Mouse (Mus musculus): ENCODE data around the gene Zfp217.
A peak's percentile ranks its signal among the peaks of the same experiment; 100 is the strongest.

Zfp217 gene

DNA sequence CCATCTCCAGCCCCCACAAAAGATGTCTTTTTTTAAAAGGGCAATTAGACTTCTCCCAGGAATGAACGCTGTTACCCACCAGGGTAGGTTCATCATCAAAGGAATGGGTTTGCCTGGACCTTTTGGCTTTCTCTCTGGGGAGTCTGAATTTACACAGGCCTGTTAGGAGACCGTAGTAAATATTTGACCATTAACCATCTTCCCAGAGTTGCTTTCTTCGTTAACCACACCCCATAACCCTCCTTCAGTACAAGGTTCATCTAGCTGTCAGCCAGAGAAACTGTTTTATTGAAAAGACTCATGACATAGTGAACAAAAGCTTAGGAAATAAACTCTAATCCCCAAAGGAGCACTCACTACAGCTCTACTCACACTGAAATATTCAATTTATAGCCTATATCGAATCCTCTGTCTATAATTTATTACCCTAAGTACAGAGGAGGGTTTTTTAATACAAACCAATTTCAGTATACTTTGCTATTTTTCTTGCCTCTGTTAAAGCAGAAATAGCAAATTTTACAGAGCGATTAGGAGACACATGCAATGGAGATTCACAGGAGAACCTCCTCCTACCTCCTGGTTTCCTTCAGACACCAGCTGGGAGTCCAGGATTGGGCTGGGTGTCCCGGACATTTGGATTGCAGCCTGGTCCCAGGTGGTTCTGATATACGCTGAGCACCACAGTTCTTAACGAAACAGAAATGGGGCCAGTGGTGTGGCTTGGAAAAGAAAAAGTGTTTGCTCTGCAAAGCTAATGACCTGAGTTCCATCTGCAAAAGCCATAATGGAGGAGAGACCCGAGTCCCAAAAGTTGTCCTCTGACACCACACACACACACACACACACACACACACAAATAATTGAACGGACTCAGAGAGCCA, 56.1 kb downstream of the Zfp217 start:
- no peak for DNase-seq

DNA sequence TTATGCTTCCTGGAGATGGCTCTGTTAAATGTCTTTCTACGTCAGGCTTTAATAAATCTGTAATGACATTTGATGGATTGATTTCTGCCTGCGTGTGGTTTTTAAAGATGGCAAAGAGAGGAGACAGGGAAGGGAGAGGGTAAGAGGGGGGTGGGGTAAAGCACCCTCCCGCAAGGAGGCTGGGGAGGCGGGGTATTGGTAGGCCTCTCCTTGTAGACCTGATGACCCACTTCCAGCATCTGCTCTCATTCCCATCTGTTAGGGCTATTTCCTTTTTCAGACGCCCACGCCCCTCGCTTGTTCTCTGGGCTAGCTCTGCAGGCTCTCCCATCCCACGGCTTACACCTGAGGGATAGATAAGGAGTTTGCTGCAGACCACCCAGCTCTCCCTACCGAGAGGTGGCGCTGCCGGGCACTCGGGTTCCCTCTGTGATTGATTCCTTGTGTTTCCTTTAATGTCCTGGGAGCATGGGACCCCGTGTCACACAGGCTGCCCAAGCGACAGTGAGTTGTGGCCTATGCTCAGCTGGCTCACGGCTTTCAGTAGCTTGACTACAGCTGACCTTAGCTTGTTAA, 69.4 kb downstream of the Zfp217 start:
- no peak for DNase-seq

DNA sequence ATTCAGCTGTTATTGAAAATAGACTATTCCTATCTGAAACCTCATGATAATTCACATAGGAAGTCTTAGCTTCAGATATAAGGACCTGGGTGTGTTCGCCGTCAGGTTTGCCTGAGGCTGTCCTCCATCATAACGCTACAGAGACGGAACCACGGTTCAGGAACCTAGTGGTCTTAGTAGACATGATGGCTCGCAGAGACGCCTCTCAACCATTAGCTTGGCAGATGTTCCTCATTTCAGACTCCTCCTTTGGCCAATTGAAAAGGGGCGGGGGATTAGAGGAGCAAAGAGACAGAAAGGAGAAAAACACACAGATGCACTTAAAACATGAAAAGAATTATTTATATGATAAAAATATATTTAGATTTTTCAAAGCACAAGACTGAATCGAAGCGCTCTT, 69.9 kb downstream of the Zfp217 start:
- DNase-seq: no peak

DNA sequence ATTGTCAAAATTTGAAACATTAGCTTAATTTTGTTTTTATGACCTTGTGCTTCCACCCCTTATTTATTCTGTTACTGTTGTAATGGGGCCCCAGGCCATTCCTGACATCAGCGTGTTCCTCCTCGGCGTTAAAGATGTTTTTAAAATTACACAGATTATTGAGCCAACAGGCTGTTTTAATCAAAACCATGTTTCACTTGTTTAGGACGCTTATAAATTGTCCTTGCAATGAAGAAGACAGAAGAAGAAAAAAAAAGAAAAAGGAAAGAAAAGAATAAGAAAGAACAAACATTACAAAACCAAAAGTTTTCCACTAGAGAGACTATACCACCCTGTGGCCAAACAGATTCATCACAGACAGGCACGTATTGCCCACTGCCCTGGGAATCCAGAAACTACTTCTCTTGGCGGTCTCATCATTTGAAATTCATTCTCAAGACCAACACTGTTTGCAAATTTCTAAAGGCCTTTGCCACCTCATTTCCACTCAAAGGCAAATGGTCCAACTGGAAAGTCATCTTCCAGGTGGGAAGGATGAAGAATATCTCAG, 70.9 kb downstream of the Zfp217 start:
- DNase-seq: no peak

DNA sequence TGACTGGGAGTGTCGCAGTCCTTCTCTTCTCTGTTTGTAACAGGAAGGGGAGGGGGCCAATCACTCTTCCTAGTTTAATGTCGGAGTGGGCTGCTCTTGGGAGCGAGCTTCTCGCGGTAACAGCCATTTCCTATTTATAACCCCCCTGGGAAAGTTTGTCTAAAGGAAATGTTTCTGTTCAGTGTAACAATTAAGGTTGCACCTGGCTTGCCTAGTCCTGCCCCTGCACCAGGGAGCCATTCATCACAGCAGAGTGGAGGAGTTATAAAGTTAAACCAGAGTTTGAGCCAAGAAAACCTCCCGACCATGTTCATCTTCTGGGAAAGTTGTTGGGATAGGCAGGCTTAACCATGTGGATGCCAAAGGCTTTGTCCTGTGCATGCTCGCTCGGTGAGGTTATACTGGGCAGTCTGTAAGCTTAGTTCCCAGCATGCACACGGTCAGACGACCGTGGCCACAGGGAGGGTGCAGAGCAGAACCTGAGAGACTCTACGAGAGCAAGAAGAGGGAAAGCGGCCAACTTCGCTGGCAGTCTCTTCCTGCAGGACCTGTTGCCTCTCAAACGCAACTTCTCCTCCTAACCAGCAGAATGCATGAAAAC, 77.2 kb downstream of the Zfp217 start:
- no peak for DNase-seq

DNA sequence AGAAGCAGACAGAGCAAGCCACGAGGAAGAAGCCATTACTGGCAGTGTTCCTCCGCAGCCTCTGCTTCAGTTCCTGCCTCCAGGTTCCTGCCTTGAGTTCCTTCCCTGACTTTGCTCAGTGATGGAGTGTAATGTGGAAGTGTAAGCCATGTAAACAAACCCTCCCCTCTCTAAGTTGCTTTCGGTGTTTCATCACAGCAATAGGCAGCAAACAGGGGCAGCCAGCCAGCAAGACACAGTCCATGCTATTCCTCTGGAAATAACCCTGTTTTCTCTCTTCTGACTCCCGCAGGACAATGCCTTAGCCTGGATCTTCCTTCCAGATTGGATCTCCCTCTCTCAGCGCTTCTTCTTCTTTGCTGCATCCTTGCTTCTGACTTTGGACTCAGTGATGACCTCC, 77.9 kb downstream of the Zfp217 start:
- no peak for DNase-seq

DNA sequence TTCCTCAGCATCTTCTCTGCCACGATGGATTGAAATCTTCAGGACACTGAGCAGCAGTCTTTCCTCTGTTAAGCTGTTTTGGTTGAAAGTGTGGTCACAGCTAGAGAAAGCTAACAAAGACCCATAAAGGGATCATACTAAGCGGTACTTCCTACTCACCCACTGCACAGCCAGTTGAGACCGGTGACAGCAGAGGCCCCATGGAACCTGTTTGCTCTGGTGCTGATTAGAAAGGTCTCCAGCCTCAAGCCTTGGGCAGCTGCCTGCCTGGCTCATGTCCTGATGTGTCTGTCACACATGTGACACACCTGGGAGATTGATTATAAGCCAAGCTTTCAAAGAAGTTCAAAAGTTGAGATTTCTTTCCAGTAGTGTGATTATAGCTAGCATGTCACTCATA, 85.5 kb downstream of the Zfp217 start:
- DNase-seq: no peak

DNA sequence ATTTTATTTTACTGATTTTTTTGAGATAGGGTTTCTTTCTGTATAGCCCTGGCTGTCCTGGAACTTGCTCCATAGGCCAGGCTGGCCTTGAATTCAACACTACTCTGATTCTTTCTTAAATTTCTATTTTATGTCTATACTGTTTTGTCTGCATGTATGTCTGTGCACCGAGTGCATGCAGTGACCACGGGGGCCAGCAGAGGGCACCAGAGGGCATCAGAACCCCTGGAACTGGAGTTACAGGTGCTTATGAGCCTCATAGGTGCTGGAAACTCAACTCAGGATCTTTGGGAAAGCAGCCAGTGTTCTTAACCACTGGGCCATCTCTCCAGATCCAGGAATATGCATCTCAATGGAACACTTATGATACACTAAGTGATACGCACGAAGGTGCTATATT, 87.8 kb downstream of the Zfp217 start:
- DNase-seq: peak; percentile 54 to 68

DNA sequence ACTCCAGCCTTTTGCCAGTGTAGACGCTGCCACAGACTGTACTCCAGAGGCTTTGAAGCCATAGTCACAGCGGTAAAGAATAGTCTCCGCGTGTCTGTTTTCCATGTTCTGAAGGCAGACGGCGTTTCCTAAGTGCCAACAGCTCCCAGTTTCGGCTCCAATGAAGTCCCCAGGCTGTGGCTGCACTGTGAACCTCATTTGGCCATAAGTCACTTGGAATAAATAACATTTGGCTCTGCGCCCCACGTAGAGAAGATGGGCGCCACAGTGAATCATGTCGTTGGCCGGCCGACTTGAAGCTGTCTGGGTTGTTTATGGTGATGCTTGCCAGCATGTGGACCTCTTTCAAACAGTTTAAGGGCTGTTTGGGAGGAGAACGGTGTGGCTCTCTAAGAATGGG, 89.1 kb downstream of the Zfp217 start:
- no peak for DNase-seq

All from thymus, postnatal 36 days (tissue).